Mouse (Mus musculus): ENCODE data around the gene Astl.

DNA sequence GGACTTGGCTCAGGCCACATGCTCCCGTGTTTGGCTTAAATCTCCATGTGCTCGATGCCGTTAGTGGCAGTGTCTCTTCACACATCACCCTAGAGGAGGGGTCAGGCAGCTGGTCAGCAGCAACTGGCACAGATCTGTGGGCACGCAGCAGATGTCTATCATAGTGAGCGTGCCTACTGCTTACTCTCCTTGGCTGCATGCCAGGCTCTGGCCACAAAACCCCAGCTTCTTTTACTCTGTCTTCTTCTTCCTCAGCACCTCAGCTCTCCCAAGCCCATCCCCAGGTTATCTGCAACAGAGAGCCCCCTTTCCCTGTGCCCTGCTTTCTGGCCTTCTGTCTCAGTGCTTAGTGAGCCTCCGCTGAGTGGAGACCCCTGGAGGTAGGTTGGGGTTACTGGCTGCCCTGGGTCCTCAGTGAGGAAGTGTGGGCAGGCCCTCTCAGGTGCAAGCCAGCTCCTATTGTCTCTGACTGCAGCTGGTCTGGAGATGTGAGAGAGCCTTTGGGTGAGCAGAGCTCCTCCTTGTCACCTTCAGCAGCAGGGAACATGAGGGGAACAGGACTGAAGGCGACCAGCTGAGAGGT lies 37.4 kb downstream of the Astl start:
- no peak for TF ChIP-seq CTCF (IDR thresholded peaks at IDR 0.05; ENCODE audit: extremely low read depth, insufficient read depth, insufficient read length, insufficient replicate concordance)
- TF ChIP-seq POLR2A (IDR thresholded peaks at IDR 0.05; ENCODE audit: low read depth, low read length): no peak
